Mouse (Mus musculus): ENCODE results near the gene Slc8a3. TPM values are rescaled to one million over a fixed set of nuclear protein-coding genes. Genes with fewer than 3 reads are reported as not detected.
"Not testable (repeated sequence)": the region's sequence is repeated elsewhere in the genome, so short reads cannot be mapped to it uniquely, and the experiment has no call there.

Gene Slc8a3
- 0.42 and 0.49 TPM in 2 replicates for polyA plus RNA-seq (2015; fragmentation: Nextera tagmentation; extraction: Ambion mirVana)

- Histone ChIP-seq H3K36me3 (ENCODE audit: control insufficient read depth, insufficient read depth, low read length) (no peaks in the 10 kb centered on the region), H3K9me3 (ENCODE audit: control insufficient read depth, low read length) (no peaks in the 10 kb centered on the region), H3K4me2 (ENCODE audit: low read depth, low read length) (peak within 1 kb of the TSS; percentile 99), H3K27ac (ENCODE audit: low read length) (no peak within 1 kb of the TSS), H3K4me1 (ENCODE audit: control insufficient read depth, insufficient read depth, low read length) (peaks cover 2% of the 10 kb centered on the region; the same call in 1 of the 2 replicates), H3K9ac (ENCODE audit: low read depth, low read length) (peak within 1 kb of the TSS; percentile 74), H3K4me3 (ENCODE audit: low read length) (peak within 1 kb of the TSS; percentile 69), H3K27me3 (replicated peaks; ENCODE audit: control insufficient read depth, insufficient read depth, low read length) (peaks cover 5% of the 10 kb centered on the region)
- peak; percentile 81 for ATAC-seq
- WGBS = under 1% methylated on average over 47 of the region's 47 CpGs
Measured at GRCm38 (mm10) chr12:81332875-81333421, at the start of gene Slc8a3. Slc8a3 (minus strand) TSS chr12:81333180.

DNA sequence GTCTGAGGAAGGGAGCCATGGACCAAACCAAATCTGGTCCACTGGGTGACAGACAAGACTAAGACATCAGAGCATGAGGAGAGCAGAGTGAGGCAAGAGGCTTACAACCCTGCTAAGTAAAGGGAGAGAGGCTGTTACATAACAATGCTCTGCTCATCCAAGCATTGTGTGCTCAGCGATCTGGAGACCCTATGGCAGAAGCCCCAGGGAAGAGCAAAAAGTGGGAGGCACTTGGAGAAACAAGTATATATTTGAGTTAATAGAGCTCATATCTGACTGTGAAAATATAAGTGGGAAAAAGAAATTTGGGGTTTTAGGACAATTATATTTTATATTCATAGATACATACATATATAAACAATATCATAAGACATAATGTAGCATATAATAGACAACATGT lies 46.4 kb upstream of the Slc8a3 start, which contains the start of gene Gm4787:
TSS of gene Gm4787 (minus strand) at position 101 of the 400 bp plus-strand sequence.
- H3K4me2 ChIP-seq (ENCODE audit: low read depth, low read length); H3K27ac ChIP-seq (ENCODE audit: low read length); H3K9me3 ChIP-seq (ENCODE audit: control insufficient read depth, low read length); H3K9ac ChIP-seq (ENCODE audit: low read depth, low read length); H3K4me3 ChIP-seq (ENCODE audit: low read length); H3K4me1 ChIP-seq (ENCODE audit: control insufficient read depth, insufficient read depth, low read length); H3K27me3 ChIP-seq (replicated peaks; ENCODE audit: control insufficient read depth, insufficient read depth, low read length); H3K36me3 ChIP-seq (ENCODE audit: control insufficient read depth, insufficient read depth, low read length); ATAC-seq: not testable (repeated sequence)
- WGBS = 67% methylated on average over 1 of the region's 1 CpGs

GRCm38 (mm10) chr12:81333841-81334240 lies 861 bp upstream of the Slc8a3 start:
- H3K4me3 ChIP-seq (ENCODE audit: low read length) = no peak overlapping the region
- no peak overlapping the region for H3K27ac ChIP-seq (ENCODE audit: low read length)
- WGBS = 71% methylated on average over 5 of the region's 5 CpGs
- H3K4me2 ChIP-seq (ENCODE audit: low read depth, low read length) = no peak overlapping the region
- no peaks in the 10 kb centered on the region for H3K9me3 ChIP-seq (ENCODE audit: control insufficient read depth, low read length)
- no peak for ATAC-seq
- peaks cover 5% of the 10 kb centered on the region for H3K27me3 ChIP-seq (replicated peaks; ENCODE audit: control insufficient read depth, insufficient read depth, low read length)
- no peaks in the 10 kb centered on the region for H3K36me3 ChIP-seq (ENCODE audit: control insufficient read depth, insufficient read depth, low read length)
- no peak overlapping the region for H3K9ac ChIP-seq (ENCODE audit: low read depth, low read length)
- H3K4me1 ChIP-seq (ENCODE audit: control insufficient read depth, insufficient read depth, low read length) = peaks cover 2% of the 10 kb centered on the region; the same call in 1 of the 2 replicates

GRCm38 (mm10) chr12:81331937-81332874 lies 774 bp downstream of the Slc8a3 start:
- H3K4me2 ChIP-seq (ENCODE audit: low read depth, low read length) = peak overlapping the region; percentile 99
- 2% methylated on average over 54 of the region's 54 CpGs for WGBS
- H3K36me3 ChIP-seq (ENCODE audit: control insufficient read depth, insufficient read depth, low read length) = no peaks in the 10 kb centered on the region
- H3K4me3 ChIP-seq (ENCODE audit: low read length) = peak overlapping the region; percentile 69
- H3K9me3 ChIP-seq (ENCODE audit: control insufficient read depth, low read length) = no peaks in the 10 kb centered on the region
- peaks cover 2% of the 10 kb centered on the region; the same call in 1 of the 2 replicates for H3K4me1 ChIP-seq (ENCODE audit: control insufficient read depth, insufficient read depth, low read length)
- ATAC-seq = peak; percentile 66
- H3K27me3 ChIP-seq (replicated peaks; ENCODE audit: control insufficient read depth, insufficient read depth, low read length) = peaks cover 5% of the 10 kb centered on the region
- peak overlapping the region; percentile 74 for H3K9ac ChIP-seq (ENCODE audit: low read depth, low read length)
- no peak overlapping the region for H3K27ac ChIP-seq (ENCODE audit: low read length)

- H3K4me3 ChIP-seq (ENCODE audit: low read length) = no peak overlapping the region
- ATAC-seq = no peak
- H3K27me3 ChIP-seq (replicated peaks; ENCODE audit: control insufficient read depth, insufficient read depth, low read length) = peaks cover 5% of the 10 kb centered on the region
- no peaks in the 10 kb centered on the region for H3K36me3 ChIP-seq (ENCODE audit: control insufficient read depth, insufficient read depth, low read length)
- no peak overlapping the region for H3K9ac ChIP-seq (ENCODE audit: low read depth, low read length)
- 46% methylated on average over 5 of the region's 5 CpGs for WGBS
- no peak overlapping the region for H3K4me2 ChIP-seq (ENCODE audit: low read depth, low read length)
- H3K4me1 ChIP-seq (ENCODE audit: control insufficient read depth, insufficient read depth, low read length) = peaks cover 2% of the 10 kb centered on the region; the same call in 1 of the 2 replicates
- H3K9me3 ChIP-seq (ENCODE audit: control insufficient read depth, low read length) = no peaks in the 10 kb centered on the region
- H3K27ac ChIP-seq (ENCODE audit: low read length) = no peak overlapping the region
Measured at GRCm38 (mm10) chr12:81331046-81331638, 1.8 kb downstream of the Slc8a3 start.

DNA sequence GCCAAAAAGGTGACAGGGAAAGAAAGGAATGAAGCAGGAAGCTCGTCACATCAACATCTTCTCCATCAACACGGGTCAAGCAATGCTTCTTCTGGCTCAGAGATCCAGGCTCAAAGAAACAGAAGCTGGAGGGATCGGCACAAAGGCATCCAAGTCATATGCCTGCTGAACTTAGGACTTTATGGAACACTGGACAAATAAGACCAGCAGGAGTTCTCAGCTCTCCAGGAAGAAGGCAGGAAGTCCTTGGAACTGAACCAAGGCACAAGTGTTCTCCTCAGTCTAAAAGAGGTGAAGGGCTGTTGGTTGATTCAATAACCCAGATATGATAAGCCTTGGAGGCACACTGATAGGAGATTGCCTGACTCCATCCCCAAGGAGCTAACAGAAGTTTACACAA lies 8.0 kb downstream of the Slc8a3 start:
- Histone ChIP-seq H3K4me1 (ENCODE audit: control insufficient read depth, insufficient read depth, low read length) (no peaks in the 10 kb centered on the region), H3K27ac (ENCODE audit: low read length) (no peak overlapping the region)

GRCm38 (mm10) chr12:81324116-81324515 lies 8.9 kb downstream of the Slc8a3 start:
- no peaks in the 10 kb centered on the region for H3K36me3 ChIP-seq (ENCODE audit: control insufficient read depth, insufficient read depth, low read length)
- no peaks in the 10 kb centered on the region for H3K27me3 ChIP-seq (replicated peaks; ENCODE audit: control insufficient read depth, insufficient read depth, low read length)
- no peak overlapping the region for H3K4me2 ChIP-seq (ENCODE audit: low read depth, low read length)
- no peak for ATAC-seq
- H3K4me3 ChIP-seq (ENCODE audit: low read length) = no peak overlapping the region
- H3K9me3 ChIP-seq (ENCODE audit: control insufficient read depth, low read length) = no peaks in the 10 kb centered on the region
- no peaks in the 10 kb centered on the region for H3K4me1 ChIP-seq (ENCODE audit: control insufficient read depth, insufficient read depth, low read length)
- 92% methylated on average over 3 of the region's 3 CpGs for WGBS
- H3K27ac ChIP-seq (ENCODE audit: low read length) = no peak overlapping the region
- no peak overlapping the region for H3K9ac ChIP-seq (ENCODE audit: low read depth, low read length)

More for the DNA sequence above, 8.0 kb downstream of the Slc8a3 start:
- Histone ChIP-seq H3K27me3 (replicated peaks; ENCODE audit: control insufficient read depth, insufficient read depth, low read length) (no peaks in the 10 kb centered on the region), H3K36me3 (ENCODE audit: control insufficient read depth, insufficient read depth, low read length) (no peaks in the 10 kb centered on the region), H3K4me3 (ENCODE audit: low read length) (no peak overlapping the region), H3K9me3 (ENCODE audit: control insufficient read depth, low read length) (no peaks in the 10 kb centered on the region), H3K4me2 (ENCODE audit: low read depth, low read length) (no peak overlapping the region), H3K9ac (ENCODE audit: low read depth, low read length) (no peak overlapping the region)
- WGBS = 85% methylated on average over 3 of the region's 3 CpGs
- ATAC-seq = no peak

DNA sequence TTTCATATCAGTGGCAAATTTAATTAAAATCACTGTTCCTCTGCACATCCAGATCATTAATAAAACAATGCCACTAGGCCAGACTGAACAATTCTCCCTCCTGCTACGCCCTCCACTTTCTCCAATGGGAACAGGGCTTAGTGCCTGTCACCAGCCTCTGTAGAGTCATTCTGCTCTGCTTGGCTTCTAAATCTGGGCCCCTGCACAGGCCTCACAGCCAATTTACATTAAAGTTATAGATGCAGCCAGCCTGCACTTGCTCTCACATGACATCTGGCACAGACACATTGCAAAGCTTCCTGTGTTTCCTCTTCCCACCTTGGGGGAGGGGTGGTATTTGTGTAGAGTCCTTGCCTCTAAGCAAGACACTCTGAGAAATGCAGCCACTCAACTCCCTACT lies 12.0 kb downstream of the Slc8a3 start:
- Histone ChIP-seq H3K27me3 (replicated peaks; ENCODE audit: control insufficient read depth, insufficient read depth, low read length) (no peaks in the 10 kb centered on the region), H3K9ac (ENCODE audit: low read depth, low read length) (no peak overlapping the region), H3K9me3 (ENCODE audit: control insufficient read depth, low read length) (no peaks in the 10 kb centered on the region), H3K4me1 (ENCODE audit: control insufficient read depth, insufficient read depth, low read length) (no peaks in the 10 kb centered on the region), H3K4me3 (ENCODE audit: low read length) (no peak overlapping the region), H3K36me3 (ENCODE audit: control insufficient read depth, insufficient read depth, low read length) (no peaks in the 10 kb centered on the region), H3K4me2 (ENCODE audit: low read depth, low read length) (no peak overlapping the region), H3K27ac (ENCODE audit: low read length) (no peak overlapping the region)
- ATAC-seq = no peak
- WGBS = 80% methylated on average over 1 of the region's 1 CpGs

DNA sequence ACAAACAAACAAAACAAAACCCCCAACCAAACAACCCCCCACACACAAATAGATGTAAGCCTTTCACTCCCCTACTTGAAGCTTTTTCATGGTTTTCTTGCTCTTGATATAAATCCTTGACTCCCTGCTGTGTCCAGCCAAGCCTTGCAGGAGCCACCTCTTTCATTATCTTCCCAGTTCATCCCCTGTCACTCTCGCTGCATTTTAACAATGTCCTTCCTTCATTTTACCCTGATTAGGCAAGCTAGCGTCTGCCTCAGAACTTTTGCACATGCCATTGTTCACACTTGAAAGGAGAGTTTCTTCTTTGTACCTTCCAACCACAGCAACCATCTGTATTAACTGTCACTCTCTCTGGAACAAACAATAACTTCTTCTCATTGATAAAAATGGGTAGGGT lies 15.2 kb downstream of the Slc8a3 start:
- H3K36me3 ChIP-seq (ENCODE audit: control insufficient read depth, insufficient read depth, low read length) = no peaks in the 10 kb centered on the region
- H3K4me2 ChIP-seq (ENCODE audit: low read depth, low read length) = no peak overlapping the region
- ATAC-seq = no peak
- H3K27me3 ChIP-seq (replicated peaks; ENCODE audit: control insufficient read depth, insufficient read depth, low read length) = no peaks in the 10 kb centered on the region
- H3K9me3 ChIP-seq (ENCODE audit: control insufficient read depth, low read length) = no peaks in the 10 kb centered on the region
- no peak overlapping the region for H3K27ac ChIP-seq (ENCODE audit: low read length)
- no peaks in the 10 kb centered on the region for H3K4me1 ChIP-seq (ENCODE audit: control insufficient read depth, insufficient read depth, low read length)
- H3K9ac ChIP-seq (ENCODE audit: low read depth, low read length) = no peak overlapping the region
- WGBS = 38% methylated on average over 2 of the region's 2 CpGs
- no peak overlapping the region for H3K4me3 ChIP-seq (ENCODE audit: low read length)
